Mouse (Mus musculus): ENCODE measurements around the gene Muc3.

Muc3 gene

DNA sequence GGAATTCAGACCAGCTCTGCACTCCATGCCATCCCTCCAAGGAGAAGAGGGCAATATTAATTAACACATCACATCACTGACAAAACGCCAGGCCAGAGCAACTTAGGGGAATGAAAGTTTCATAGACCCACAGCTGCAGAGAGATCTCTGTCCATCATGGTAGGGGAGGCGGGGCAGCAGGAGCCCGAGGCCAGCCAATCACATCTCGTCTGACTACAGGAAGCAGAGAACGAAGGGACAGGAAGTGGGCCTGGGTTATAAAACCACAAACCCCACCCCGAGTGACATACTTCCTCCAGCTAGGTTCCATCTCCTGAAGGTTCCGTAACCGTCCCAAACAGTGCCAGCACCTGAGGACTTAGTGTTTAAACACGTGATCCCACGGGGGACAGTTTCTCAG, 54.0 kb downstream of the Muc3 start:
- DNase-seq (ENCODE audit: low spot score in 2 of 2): no peak

DNA sequence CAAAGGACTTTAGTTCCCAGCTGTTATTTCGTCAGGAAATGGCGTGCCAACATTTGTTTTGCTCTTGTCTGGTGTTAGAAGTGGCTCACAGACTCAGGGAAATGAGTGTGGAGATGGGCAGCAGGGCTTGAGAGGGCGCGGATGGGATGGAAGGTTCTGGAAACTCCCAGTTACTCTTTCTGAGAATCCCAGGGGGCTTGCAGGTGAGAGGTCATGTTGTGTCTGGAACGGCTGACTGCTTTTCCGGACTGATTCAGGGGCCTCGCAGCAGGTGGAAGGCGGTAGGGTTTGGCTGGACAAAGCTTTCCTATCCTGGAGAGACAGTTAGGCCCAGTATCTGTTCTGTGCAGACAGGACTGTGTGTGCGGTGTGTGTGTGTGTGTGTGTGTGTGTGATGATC, 55.4 kb downstream of the Muc3 start:
- DNase-seq (ENCODE audit: low spot score in 2 of 2): no peak

DNA sequence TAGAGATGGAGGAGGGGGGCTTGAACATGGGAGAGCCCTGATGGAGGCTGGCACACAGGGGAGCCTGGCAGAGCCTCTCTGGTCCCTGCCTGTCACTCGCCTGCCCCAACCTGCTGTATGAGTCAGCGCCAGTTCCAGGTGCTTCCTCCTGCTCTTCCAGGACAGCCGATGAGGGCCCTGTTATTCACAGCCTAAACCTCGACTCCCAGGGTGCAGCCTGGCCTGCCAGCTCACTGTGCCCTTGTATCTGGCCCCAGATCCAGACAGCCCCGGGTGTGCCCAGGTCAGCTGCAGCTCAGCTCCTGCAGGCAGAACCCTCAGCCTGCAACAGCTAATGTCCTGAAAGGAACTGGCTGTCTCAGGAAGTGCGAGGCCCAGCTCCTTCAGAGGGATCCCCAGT, 57.6 kb downstream of the Muc3 start:
- DNase-seq (ENCODE audit: low spot score in 2 of 2): no peak

DNA sequence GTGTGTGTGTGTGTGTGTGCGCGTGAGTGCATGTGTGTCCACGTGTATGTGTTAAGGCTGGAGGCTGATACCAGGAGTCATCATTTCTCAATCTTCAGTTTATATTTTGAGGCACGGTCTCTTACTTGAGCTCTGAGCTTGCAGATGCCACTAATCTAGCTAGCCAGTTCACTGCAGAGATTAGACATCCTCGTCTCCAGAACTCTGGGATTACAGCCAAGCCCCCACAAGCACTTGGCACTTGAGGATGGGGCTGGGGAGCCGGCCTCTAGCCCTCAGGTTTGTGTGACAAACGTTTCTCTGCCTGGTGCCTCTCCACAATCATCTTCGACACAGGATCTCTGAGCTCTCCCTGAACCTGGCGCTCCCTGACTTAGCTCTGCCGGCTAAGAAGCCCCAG, 58.3 kb downstream of the Muc3 start:
- no peak for DNase-seq (ENCODE audit: low spot score in 2 of 2)

DNA sequence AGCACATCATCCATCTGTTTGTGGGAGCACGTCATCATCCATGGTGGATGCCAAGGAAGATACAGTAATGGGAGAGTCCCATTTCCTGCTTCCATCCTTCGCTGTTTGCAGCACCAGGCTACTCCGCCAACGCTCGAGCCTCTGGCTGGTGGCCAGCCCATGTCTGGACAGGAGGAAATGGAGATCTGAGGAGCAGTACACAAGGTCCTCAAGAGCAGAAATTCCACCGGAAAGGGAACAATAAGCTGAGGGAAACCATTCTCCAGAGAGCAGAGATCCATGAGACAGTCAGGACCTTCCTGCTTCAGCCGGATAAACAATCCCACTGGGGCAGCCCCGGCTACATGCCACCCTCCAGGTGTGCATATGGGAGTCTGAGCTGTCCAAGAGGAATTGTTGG, 61.7 kb downstream of the Muc3 start:
- DNase-seq (ENCODE audit: low spot score in 2 of 2): no peak

DNA sequence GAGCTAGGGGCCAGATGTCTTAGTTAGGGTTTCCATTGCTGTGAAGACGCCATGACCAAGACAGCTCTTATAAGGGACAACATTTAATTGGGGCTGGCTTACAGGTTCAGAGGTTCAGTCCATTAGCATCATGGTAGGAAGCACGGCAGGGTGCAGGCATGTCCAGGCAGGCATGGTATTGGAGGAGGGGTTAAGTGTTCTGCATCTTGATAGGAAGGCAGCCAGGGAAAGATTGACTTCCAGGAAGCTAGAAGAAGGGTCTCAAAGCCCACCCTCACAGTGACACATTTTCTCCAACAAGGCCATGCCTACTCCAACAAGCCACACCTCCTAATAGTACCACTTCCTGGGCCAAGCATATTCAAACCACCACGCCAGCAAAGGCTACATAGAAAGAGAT, 63.4 kb downstream of the Muc3 start:
- DNase-seq (ENCODE audit: low spot score in 2 of 2): no peak

DNA sequence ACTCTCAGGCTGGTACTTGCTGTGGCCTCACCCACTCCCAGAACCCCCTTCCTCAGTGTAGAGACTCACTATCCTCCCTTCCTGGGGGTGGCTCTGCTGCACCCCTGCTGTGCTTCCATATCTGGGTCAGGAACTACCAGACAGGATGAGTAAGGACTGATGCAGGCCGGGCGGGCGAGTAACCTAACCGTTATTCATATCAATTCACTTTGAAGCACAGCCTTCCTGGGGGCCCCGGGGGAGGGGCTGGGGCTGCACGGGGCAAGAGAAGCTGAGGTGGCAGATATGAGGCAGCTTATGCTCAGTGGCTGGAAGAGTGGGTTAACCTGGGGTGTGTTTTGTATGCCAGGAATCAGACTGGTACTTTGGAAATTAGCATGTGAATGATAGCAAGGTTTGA, 64.1 kb downstream of the Muc3 start:
- DNase-seq (ENCODE audit: low spot score in 2 of 2): no peak
